Mouse (Mus musculus) cerebellum, adult 9-11 months (tissue): ENCODE measurements around the gene Lactb.
"Not testable (repeated sequence)": the region's sequence is repeated elsewhere in the genome, so short reads cannot be mapped to it uniquely, and the experiment has no call there.

ENCODE experiments used
- DNase-seq: peaks from one replicate; pipeline ENCODE4 v3.0.0; 2022

Lactb gene

GRCm38 (mm10) chr9:66918672-66919330 is 56.5 kb downstream of the Lactb start:
- DNase-seq = peak; percentile 35

GRCm38 (mm10) chr9:66917892-66918255 is 57.4 kb downstream of the Lactb start:
- DNase-seq = no peak

- no peak for DNase-seq
Measured at GRCm38 (mm10) chr9:66917216-66917891, 57.9 kb downstream of the Lactb start.

GRCm38 (mm10) chr9:66915869-66916785 is 59.2 kb downstream of the Lactb start:
- no peak for DNase-seq

DNA sequence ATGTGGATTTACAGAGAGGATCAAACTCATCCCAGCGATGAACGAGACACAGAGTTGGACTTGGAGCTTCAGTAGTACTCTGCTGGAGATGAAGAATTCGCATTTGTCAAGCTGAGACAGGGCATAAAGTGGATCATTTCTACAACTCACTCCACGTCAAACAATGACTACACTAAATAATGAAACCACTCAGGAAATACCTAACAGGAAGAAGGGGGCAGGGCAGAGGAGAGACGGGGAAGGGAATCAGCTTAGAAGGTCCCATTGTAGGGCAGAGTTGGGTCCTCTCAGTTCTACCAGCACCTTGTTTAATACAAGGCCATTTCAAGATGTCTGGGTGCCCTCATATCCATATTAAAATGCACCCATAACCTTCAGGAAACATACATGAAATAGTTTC is 59.9 kb downstream of the Lactb start:
- DNase-seq = no peak

- DNase-seq = no peak
Measured at GRCm38 (mm10) chr9:66914540-66914939, 60.7 kb downstream of the Lactb start.

GRCm38 (mm10) chr9:66913254-66913934 is 61.9 kb downstream of the Lactb start:
- DNase-seq = not testable (repeated sequence)

DNA sequence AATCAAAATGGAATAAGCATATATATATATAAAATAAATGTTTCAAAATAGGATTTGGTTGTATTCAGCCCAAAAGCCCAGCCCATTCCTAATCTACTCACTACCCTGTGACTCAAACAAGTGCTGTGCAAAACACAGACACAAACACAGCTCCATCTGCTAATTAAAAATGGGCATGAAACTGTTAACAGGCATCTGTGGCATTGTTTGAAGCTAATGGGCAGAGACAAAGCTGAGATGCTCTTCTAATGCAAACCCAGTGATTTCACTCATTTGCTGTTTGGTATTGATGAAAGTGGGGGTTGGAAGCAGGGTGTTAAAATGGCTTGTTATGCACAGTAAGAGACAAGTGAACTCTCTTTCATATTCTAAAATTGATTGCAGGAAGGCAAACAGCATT is 63.0 kb downstream of the Lactb start:
- no peak for DNase-seq

DNA sequence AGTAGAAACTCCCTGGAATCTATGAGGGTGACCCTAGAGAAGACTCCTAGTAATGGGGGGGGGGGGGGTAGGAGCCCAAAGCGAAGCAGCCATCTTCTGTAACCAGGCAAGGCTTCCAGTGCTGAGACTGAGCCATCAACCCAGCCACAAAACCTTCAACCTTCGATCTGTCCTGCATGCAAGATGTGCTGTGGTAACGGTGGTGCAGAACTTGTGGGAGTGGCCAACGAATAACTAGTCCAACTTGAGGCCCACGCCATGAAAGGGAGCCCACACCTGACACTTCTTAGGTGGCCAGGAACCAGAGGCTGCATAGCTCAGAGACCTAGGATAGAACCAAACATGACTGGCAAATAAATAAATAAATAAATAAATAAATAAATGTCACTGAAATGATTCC is 64.6 kb downstream of the Lactb start:
- DNase-seq = no peak

GRCm38 (mm10) chr9:66909922-66910321 is 65.4 kb downstream of the Lactb start:
- DNase-seq = no peak

DNA sequence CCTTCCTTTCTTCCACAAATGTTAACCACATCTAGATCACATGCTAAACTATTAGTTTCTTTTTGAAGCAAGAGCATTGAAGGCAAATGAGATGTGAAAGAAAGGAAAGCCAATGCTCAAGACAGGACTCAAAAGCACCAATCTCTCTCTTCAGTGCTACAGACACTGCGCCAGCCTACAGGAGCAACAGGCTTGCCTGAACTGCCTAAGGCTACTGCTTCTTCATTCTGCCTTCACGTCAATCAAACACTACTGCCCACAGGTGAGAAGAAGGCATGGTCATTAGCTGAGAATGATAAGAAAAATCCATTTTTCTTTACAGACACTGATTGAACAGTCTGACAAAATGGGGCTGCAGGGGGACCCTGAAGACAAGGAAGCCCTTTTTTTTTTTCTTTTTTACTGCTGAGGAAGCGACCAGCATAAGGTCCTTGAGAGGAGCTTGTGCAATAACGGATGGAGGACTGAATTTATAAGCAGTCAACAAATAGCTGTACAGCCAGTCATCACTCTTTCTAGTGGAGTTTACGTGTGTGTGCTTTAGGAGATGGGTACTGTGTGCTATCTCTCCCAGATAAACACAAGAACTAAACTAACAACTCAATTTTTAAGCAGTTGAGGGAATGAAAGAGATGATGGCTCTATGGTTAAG is 67.4 kb downstream of the Lactb start:
- no peak for DNase-seq

- DNase-seq = no peak
Measured at GRCm38 (mm10) chr9:66907126-66907525, 68.2 kb downstream of the Lactb start.

DNA sequence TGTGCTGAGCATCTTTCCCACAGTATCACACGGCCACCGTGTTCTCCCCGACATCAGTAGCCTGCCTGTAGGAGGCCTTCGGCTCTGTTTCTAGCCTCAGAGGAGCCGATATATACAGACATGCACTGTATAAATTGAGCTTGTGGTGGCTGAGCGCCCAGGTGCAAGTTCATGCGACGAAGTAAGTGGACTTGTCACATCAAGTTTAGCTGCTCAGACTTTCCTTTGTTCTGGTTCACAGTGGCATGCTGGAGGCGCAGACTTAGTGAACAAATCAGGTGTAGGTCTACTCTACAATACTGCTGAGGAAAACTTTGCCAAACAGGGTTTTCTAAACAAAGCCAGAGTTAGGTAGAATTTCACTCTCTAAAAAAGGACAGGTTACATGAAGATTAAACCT is 69.3 kb downstream of the Lactb start:
- no peak for DNase-seq
